Mouse (Mus musculus) right cerebral cortex, postnatal 4 days (tissue): ENCODE results near the gene Usf2.

ENCODE experiments used
- DNase-seq: peaks from one replicate; pipeline ENCODE4 v3.0.0-alpha.2; 2022

Usf2 gene

GRCm38 (mm10) chr7:30914732-30915131, 41.9 kb downstream of the Usf2 start, which contains the start of gene Mag:
Gene Mag (minus strand): TSS chr7:30914873.
- no peak for DNase-seq

- no peak for DNase-seq
These were observed 46.8 kb downstream of the Usf2 start for GRCm38 (mm10) chr7:30909773-30910172.

GRCm38 (mm10) chr7:30908992-30909431, 47.6 kb downstream of the Usf2 start:
- no peak for DNase-seq

- no peak for DNase-seq
These were observed 48.2 kb downstream of the Usf2 start for GRCm38 (mm10) chr7:30908277-30908991.

GRCm38 (mm10) chr7:30904042-30904441, 52.6 kb downstream of the Usf2 start:
- DNase-seq, result peak; percentile 12
